Mouse (Mus musculus): ENCODE measurements around the gene Fbxw16.
"Not testable (repeated sequence)": the region's sequence is repeated elsewhere in the genome, so short reads cannot be mapped to it uniquely, and the experiment has no call there.

- TF ChIP-seq POLR2A (IDR thresholded peaks at IDR 0.05; ENCODE audit: borderline replicate concordance, insufficient read depth, low read length); CTCF (IDR thresholded peaks at IDR 0.05; ENCODE audit: borderline replicate concordance, insufficient read depth, low read depth, low read length): not testable (repeated sequence)
Observed at GRCm38 (mm10) chr9:109495775-109496174, 46.8 kb upstream of the Fbxw16 start, which contains the start of gene Fbxw19.

Measured in cerebellum, adult 2 months (tissue).